Mouse (Mus musculus): ENCODE results near the gene Enho. TPM values are rescaled to one million over a fixed set of nuclear protein-coding genes. Genes with fewer than 3 reads are reported as not detected.

The Enho gene
- polyA plus RNA-seq, 1 experiment = 1.7 TPM

DNA sequence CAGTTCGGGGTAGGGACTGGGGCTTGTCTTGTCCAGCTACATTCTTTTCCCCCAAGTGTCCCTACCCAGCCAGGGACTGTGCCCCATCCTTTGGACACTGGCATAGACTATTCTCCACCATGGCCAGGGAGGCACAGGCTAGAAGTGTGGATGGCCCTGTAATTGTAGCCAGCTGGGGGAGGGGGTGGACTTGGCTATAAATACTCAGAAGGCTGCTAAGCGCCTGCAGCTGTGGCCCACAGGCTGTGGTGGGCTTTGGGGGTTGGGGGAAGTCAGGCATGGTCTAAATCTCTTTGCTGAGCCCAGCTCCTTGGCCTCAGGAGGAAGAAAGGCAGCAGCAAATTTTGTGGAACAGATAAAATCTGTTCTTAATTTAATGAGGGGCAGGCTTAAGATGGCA lies 4.2 kb downstream of the Enho start:
- TF ChIP-seq POLR2A (IDR thresholded peaks at IDR 0.05; ENCODE audit: low read depth, low read length) (no peak), CTCF (IDR thresholded peaks at IDR 0.05; ENCODE audit: borderline replicate concordance, insufficient read depth, low read length) (no peak)
- H3K27ac ChIP-seq (ENCODE audit: insufficient read depth, low read length) = no peak overlapping the region
- 0 out of 2 replicates have a peak, but pooled peaks cover 8% of the 10 kb centered on the region for H3K4me1 ChIP-seq (ENCODE audit: control insufficient read depth, insufficient read depth, low read length)
- no peak overlapping the region for H3K4me3 ChIP-seq (ENCODE audit: insufficient read depth, low read length)

DNA sequence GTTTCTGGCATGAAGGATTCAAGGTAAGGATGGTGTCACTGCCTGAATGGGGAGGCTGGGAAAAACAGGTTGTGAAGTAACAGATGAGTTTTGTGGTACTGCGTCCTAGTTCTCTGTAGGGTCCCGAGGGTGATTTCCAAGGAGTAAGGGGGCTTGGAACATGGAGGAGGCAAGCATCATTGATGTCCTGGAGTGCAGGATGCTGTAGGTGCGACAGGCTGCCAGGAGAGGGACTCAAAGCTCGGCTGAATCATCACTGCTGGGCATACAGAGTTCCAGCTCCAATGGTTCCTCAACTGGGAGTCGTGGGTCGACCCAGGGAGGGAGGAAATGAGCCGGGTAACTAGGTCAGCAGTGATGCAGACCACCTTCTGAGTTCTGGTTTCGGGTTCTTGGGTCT lies 4.9 kb downstream of the Enho start:
- Histone ChIP-seq H3K4me1 (ENCODE audit: control insufficient read depth, insufficient read depth, low read length) (0 out of 2 replicates have a peak, but pooled peaks cover 8% of the 10 kb centered on the region), H3K4me3 (ENCODE audit: insufficient read depth, low read length) (no peak overlapping the region), H3K27ac (ENCODE audit: insufficient read depth, low read length) (no peak overlapping the region)
- no peak for TF ChIP-seq POLR2A (IDR thresholded peaks at IDR 0.05; ENCODE audit: low read depth, low read length)
- no peak for TF ChIP-seq CTCF (IDR thresholded peaks at IDR 0.05; ENCODE audit: borderline replicate concordance, insufficient read depth, low read length)

DNA sequence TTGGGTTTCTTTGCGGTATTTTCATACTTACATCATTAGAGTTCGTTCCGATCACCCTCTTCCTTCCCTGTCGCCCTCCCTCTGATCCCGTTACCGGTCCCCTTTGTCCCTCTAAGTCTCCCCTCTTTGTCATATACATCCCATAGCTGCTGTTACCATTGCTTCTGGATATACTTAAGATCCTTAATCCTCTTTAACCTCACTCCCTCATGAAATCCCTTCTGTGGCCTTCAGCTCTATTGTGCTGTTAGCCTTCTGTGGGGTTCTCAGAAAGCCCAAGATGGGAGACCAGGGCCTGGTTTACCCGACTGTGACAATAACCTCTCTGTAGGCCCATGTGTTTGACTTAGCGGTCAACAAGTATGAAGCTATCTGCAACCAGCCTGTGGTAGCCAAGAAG lies 5.5 kb downstream of the Enho start:
- TF ChIP-seq POLR2A (IDR thresholded peaks at IDR 0.05; ENCODE audit: low read depth, low read length) = no peak
- no peak for TF ChIP-seq CTCF (IDR thresholded peaks at IDR 0.05; ENCODE audit: borderline replicate concordance, insufficient read depth, low read length)
- Histone ChIP-seq H3K4me1 (ENCODE audit: control insufficient read depth, insufficient read depth, low read length) (0 out of 2 replicates have a peak, but pooled peaks cover 8% of the 10 kb centered on the region), H3K27ac (ENCODE audit: insufficient read depth, low read length) (no peak overlapping the region), H3K4me3 (ENCODE audit: insufficient read depth, low read length) (no peak overlapping the region)

DNA sequence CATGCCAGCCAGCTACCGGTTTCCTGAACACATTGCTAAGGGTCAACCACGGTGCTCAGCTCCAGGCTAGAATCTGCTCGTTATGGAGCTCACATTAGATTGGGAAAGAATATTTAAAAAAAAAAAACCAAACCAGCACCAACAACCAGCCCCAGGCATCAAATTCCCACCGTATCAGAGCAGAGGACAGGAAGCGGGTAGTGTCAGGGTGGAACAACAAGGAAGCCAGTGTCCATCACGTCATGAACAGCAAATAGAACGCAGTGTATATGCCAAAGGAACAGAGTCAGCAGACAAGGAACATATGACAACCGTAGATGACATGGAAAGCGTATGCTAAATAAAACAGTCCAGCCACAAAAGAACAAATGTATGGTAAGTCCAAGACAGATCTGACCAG lies 7.1 kb downstream of the Enho start:
- Histone ChIP-seq H3K4me3 (ENCODE audit: insufficient read depth, low read length) (no peak overlapping the region), H3K4me1 (ENCODE audit: control insufficient read depth, insufficient read depth, low read length) (0 out of 2 replicates have a peak, but pooled peaks cover 8% of the 10 kb centered on the region)
- TF ChIP-seq CTCF (IDR thresholded peaks at IDR 0.05; ENCODE audit: borderline replicate concordance, insufficient read depth, low read length) (no peak), POLR2A (IDR thresholded peaks at IDR 0.05; ENCODE audit: low read depth, low read length) (no peak)

DNA sequence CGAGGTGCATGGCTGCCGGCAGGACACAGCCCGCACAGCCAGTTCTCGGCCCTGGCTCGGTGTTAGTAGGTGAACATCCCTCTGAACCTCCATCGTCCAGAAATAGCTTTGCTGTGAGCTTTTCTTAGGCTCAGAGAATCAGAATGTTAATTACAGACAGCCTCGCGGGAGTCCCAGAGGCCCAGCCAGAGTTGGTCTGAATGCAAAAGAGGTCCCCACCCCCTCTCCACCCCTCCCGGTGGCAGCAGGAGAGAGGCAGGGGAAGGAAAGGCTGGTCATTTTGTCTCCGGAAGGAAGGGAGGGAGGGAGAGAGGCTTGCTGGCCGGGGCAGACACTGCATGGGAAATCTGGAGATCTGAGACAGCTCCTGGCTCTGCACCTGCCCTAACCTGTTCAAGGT lies 8.7 kb downstream of the Enho start:
- no peak for TF ChIP-seq POLR2A (IDR thresholded peaks at IDR 0.05; ENCODE audit: low read depth, low read length)
- no peak for TF ChIP-seq CTCF (IDR thresholded peaks at IDR 0.05; ENCODE audit: borderline replicate concordance, insufficient read depth, low read length)
- Histone ChIP-seq H3K4me3 (ENCODE audit: insufficient read depth, low read length) (no peak overlapping the region), H3K27ac (ENCODE audit: insufficient read depth, low read length) (no peak overlapping the region), H3K4me1 (ENCODE audit: control insufficient read depth, insufficient read depth, low read length) (0 out of 2 replicates have a peak, but pooled peaks cover 4% of the 10 kb centered on the region)

More for the DNA sequence above, 7.1 kb downstream of the Enho start:
- H3K27ac ChIP-seq (ENCODE audit: insufficient read depth, low read length) = no peak overlapping the region

DNA sequence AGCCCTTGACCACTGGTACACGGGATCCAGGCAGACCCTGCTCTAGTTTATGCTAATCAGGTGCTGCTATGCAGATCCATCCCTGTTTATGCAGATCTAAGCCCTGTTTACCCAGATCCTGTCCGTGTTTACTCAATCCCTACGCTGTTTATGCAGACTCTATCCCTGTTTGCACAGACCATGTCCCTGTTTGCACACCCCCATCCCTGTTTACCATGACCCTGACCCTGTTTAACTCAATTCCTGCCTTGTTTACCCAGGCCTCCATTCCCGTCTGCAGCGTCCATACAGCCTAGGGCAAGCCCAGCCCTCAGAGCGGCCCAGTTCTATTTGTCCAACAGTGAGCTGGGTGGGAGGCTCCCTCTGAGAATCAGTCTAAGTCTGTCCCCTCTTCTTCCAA lies 9.9 kb downstream of the Enho start:
- Histone ChIP-seq H3K4me1 (ENCODE audit: control insufficient read depth, insufficient read depth, low read length) (0 out of 2 replicates have a peak, but pooled peaks cover 3% of the 10 kb centered on the region), H3K4me3 (ENCODE audit: insufficient read depth, low read length) (no peak overlapping the region), H3K27ac (ENCODE audit: insufficient read depth, low read length) (no peak overlapping the region)
- TF ChIP-seq CTCF (IDR thresholded peaks at IDR 0.05; ENCODE audit: borderline replicate concordance, insufficient read depth, low read length) (no peak), POLR2A (IDR thresholded peaks at IDR 0.05; ENCODE audit: low read depth, low read length) (no peak)

DNA sequence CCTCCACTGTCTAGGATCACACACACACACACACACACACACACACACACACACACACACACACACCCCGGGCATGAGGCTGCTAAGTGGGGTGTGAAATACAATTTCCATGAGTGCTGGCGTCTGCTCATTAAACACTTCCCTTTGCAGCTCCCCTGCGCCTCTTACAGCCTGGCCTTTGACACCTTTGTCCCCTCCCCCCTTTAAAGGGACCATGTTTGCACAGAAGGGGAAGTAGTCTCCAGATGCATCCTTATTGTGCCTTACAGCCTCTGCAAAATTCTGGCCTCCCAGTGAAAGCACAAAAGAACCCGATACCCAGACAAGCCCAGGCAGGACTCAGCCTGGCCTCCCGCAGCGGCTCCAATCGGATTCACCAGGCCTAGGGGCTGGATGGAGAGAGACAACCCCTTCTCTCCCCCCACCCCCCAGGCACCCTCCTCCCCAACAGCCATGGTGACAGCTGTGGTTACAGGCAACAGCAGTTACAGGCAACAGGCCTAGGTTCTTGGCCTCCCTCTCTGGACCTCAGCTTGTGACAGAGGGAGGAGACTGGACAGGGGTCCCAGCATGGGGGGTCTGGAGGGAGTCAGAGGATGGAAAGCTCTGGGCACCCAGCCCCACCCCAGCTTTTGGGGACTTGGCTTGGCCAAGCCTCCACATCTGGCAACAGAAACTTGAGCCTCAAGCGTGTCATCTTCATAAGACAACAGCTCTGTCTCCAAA lies 11.8 kb downstream of the Enho start:
- no peak for TF ChIP-seq CTCF (IDR thresholded peaks at IDR 0.05; ENCODE audit: borderline replicate concordance, insufficient read depth, low read length)
- TF ChIP-seq POLR2A (IDR thresholded peaks at IDR 0.05; ENCODE audit: low read depth, low read length) = no peak
- H3K4me1 ChIP-seq (ENCODE audit: control insufficient read depth, insufficient read depth, low read length) = 0 out of 2 replicates have a peak, but pooled peaks cover 3% of the 10 kb centered on the region
- no peak overlapping the region for H3K4me3 ChIP-seq (ENCODE audit: insufficient read depth, low read length)
- no peak overlapping the region; the same call in 1 of the 2 replicates for H3K27ac ChIP-seq (ENCODE audit: insufficient read depth, low read length)

DNA sequence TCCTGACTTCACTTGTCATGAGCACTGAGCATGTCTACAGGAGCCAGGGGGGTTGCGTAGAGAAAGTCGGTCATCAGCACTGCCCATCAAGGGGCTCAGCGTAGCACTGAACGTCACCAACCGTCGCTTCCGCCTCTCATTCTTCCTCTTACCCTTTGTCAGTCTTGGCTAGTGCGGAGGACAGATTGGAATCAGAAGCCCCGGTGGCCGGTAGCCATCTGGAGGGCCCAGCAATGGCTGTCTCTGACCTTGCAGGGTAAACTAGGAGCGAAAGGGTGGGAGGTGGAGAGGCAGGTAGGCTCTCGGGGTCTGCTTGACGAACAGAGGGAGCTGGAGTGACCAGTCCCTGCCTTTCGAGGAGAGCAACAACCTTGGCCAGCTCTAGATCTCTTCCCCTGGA lies 18.1 kb downstream of the Enho start:
- TF ChIP-seq CTCF (IDR thresholded peaks at IDR 0.05; ENCODE audit: borderline replicate concordance, insufficient read depth, low read length) = no peak
- TF ChIP-seq POLR2A (IDR thresholded peaks at IDR 0.05; ENCODE audit: low read depth, low read length) = no peak
- H3K4me1 ChIP-seq (ENCODE audit: control insufficient read depth, insufficient read depth, low read length) = no peaks in the 10 kb centered on the region
- no peak overlapping the region for H3K27ac ChIP-seq (ENCODE audit: insufficient read depth, low read length)
- no peak overlapping the region for H3K4me3 ChIP-seq (ENCODE audit: insufficient read depth, low read length)

DNA sequence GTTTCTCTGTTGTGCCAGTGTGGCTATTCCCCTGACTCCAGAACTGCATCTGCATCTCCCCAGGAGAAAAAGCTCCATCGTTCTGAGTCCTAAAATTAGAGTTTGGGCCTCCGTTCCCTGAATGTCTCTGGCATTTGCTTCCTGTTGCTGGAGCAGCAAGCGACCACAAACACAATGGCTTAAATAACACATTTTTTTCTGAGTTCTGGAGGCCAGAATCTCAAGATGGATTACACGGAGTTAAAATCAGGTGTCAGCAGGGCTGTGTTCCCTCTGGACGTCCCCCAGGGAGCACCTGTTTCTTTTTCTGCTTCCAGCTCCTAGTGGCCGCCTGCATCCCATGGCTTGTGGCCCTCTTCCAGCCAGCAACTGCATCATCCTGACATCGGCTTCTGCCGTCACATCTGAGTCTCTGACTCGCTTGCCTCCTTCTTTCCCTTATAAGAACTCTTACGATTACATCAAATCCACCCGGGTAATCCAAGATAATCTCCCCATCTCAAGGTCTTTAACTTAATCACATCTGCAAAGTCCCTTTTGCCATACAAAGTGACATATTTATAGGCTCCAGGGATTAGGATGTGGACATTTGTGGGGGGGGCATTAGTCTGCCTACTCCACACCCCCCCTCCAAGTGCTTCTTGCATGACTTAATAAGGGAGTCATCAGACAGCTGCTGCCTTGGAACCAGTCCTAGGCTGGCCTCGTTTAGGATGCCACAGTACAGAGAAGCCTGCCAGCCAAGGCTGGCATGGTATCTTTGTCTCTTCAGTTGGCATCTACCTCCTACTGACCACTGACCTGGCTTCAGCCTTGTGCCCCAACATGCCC lies 21.0 kb downstream of the Enho start:
- H3K4me1 ChIP-seq (ENCODE audit: control insufficient read depth, insufficient read depth, low read length) = no peaks in the 10 kb centered on the region
- H3K4me3 ChIP-seq (ENCODE audit: insufficient read depth, low read length) = no peak overlapping the region
- TF ChIP-seq CTCF (IDR thresholded peaks at IDR 0.05; ENCODE audit: borderline replicate concordance, insufficient read depth, low read length) (no peak), POLR2A (IDR thresholded peaks at IDR 0.05; ENCODE audit: low read depth, low read length) (no peak)
- H3K27ac ChIP-seq (ENCODE audit: insufficient read depth, low read length) = no peak overlapping the region
